Mouse (Mus musculus) cerebellum, adult 9-11 months (tissue): Measurements from ENCODE around the gene Dus2.
"Not testable (repeated sequence)": the region's sequence is repeated elsewhere in the genome, so short reads cannot be mapped to it uniquely, and the experiment has no call there.

ENCODE experiments used
- DNase-seq: peaks from one replicate; pipeline ENCODE4 v3.0.0; 2022

Gene Dus2

GRCm38 (mm10) chr8:105991546-105991945 lies 409 bp downstream of the Dus2 start:
- no peak for DNase-seq

- DNase-seq: no peak
Measured at GRCm38 (mm10) chr8:105992499-105992898, 1.4 kb downstream of the Dus2 start.

GRCm38 (mm10) chr8:105993226-105993625 lies 2.1 kb downstream of the Dus2 start:
- no peak for DNase-seq

GRCm38 (mm10) chr8:105996359-105996758 lies 5.2 kb downstream of the Dus2 start:
- DNase-seq: no peak

- DNase-seq: no peak
Measured at GRCm38 (mm10) chr8:105998971-105999370, 7.8 kb downstream of the Dus2 start.

GRCm38 (mm10) chr8:106001908-106002307 lies 10.8 kb downstream of the Dus2 start:
- DNase-seq: peak; percentile 91

GRCm38 (mm10) chr8:106004538-106005207 lies 13.5 kb downstream of the Dus2 start:
- DNase-seq: no peak

- no peak for DNase-seq
Measured at GRCm38 (mm10) chr8:106005875-106006274, 14.7 kb downstream of the Dus2 start, which contains the start of gene Dpep2nb. Gene Dpep2nb, minus strand, starts transcription at chr8:106005975.

GRCm38 (mm10) chr8:106006413-106006812 lies 15.3 kb downstream of the Dus2 start:
- DNase-seq: no peak

GRCm38 (mm10) chr8:106007135-106007534 lies 16.0 kb downstream of the Dus2 start:
- no peak for DNase-seq

GRCm38 (mm10) chr8:106007891-106008290 lies 16.8 kb downstream of the Dus2 start:
- DNase-seq: not testable (repeated sequence)

- peak; percentile 92 for DNase-seq
Measured at GRCm38 (mm10) chr8:106010748-106011642, 19.9 kb downstream of the Dus2 start.

GRCm38 (mm10) chr8:106011643-106011986 lies 20.5 kb downstream of the Dus2 start, which contains the start of gene Ddx28:
Gene Ddx28, minus strand, starts transcription at chr8:106011882.
- DNase-seq: no peak

GRCm38 (mm10) chr8:106012203-106012602 lies 21.1 kb downstream of the Dus2 start:
- DNase-seq: not testable (repeated sequence)

- DNase-seq: no peak
Measured at GRCm38 (mm10) chr8:106016284-106016683, 25.1 kb downstream of the Dus2 start.

GRCm38 (mm10) chr8:106017130-106017529 lies 26.0 kb downstream of the Dus2 start:
- DNase-seq: no peak

- no peak for DNase-seq
Measured at GRCm38 (mm10) chr8:106018039-106018438, 26.9 kb downstream of the Dus2 start.

- peak; percentile 80 for DNase-seq
Measured at GRCm38 (mm10) chr8:106022483-106022882, 31.3 kb downstream of the Dus2 start.

GRCm38 (mm10) chr8:106038721-106039120 lies 47.6 kb downstream of the Dus2 start:
- no peak for DNase-seq

- DNase-seq: no peak
Measured at GRCm38 (mm10) chr8:106039605-106040004, 48.5 kb downstream of the Dus2 start.

GRCm38 (mm10) chr8:106040218-106040617 lies 49.1 kb downstream of the Dus2 start:
- DNase-seq: no peak

GRCm38 (mm10) chr8:106043055-106043454 lies 51.9 kb downstream of the Dus2 start:
- DNase-seq: no peak

GRCm38 (mm10) chr8:106044151-106044550 lies 53.0 kb downstream of the Dus2 start:
- DNase-seq: no peak
